Mouse (Mus musculus): ENCODE results near the gene Samd4b. TPM values are rescaled to one million over a fixed set of nuclear protein-coding genes. Genes with fewer than 3 reads are reported as not detected.

Samd4b gene
- polyA plus RNA-seq, 1 experiment = 25.2 TPM

DNA sequence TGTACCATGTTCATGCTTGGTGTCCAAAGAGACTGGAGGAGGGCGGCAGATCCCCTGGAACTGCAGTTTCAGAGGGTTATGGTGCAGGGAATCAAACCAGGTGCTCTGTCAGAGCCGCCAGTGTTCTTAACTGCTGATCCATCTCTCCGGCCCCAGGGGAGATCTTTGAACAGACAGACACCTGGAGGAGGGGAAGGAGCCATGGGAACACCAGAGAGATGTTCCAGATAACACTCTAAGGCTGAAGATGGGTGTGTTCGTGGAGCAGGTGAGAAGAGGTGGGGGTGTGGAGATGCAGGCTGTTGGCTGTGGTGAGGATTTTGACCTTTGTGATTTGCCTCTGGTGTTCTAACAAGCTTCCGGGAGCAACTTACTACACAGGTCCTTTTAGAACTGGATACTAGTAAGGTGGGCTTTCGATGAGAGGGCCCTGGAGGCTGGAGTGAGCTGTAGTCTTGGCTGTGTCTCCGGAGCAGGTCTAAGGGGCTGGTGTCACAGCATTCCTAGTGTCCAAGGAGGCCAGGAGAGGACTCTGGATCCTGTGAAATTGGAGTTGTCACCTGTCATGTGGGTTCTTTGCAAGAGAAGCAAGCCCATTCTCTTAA is 224.0 kb downstream of the Samd4b start:
- Histone ChIP-seq H3K4me3 (replicated peaks; ENCODE audit: control insufficient read depth, low read depth, low read length) (no peak overlapping the region), H3K27ac (ENCODE audit: control insufficient read depth, insufficient read depth, low read depth, low read length, poor library complexity) (peak overlapping the region; percentile 30; the same call in 1 of the 2 replicates), H3K4me1 (ENCODE audit: control insufficient read depth, insufficient read depth, low read length) (peaks cover 1% of the 10 kb centered on the region; the same call in 1 of the 2 replicates)
- 86% methylated on average over 7 of the region's 7 CpGs for WGBS
- no peak for TF ChIP-seq CTCF (IDR thresholded peaks at IDR 0.05; ENCODE audit: control insufficient read depth, insufficient read depth, low read length)
- TF ChIP-seq POLR2A (IDR thresholded peaks at IDR 0.05; ENCODE audit: borderline replicate concordance, control insufficient read depth, low read depth, low read length) = no peak

DNA sequence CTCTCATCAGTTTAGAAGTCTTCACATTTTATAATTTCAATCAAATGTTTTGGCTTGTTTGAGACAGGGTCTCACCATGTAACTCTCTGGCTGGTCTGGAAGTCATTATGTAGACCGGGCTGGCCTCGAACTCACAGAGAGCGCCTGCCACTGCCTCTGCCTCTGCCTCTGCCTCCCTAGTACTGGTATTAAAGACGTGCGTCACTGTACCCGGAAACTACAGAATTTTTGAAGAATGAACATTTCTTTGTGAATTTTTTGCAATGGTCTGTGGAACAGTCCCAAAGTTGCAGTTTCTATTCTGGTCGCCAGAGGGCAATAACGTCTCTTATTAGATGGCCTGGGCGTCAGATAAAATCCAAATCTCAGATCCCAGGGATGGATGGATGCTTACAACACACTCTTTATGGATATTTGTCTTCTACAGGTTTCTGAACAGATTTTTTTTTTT is 224.8 kb downstream of the Samd4b start:
- peak overlapping the region; percentile 77 for H3K27ac ChIP-seq (ENCODE audit: control insufficient read depth, insufficient read depth, low read depth, low read length, poor library complexity)
- H3K4me1 ChIP-seq (ENCODE audit: control insufficient read depth, insufficient read depth, low read length) = peaks cover 1% of the 10 kb centered on the region; the same call in 1 of the 2 replicates
- H3K4me3 ChIP-seq (replicated peaks; ENCODE audit: control insufficient read depth, low read depth, low read length) = peak overlapping the region; percentile 69
- WGBS = under 1% methylated on average over 9 of the region's 9 CpGs
- TF ChIP-seq CTCF (IDR thresholded peaks at IDR 0.05; ENCODE audit: control insufficient read depth, insufficient read depth, low read length) (no peak), POLR2A (IDR thresholded peaks at IDR 0.05; ENCODE audit: borderline replicate concordance, control insufficient read depth, low read depth, low read length) (no peak)

DNA sequence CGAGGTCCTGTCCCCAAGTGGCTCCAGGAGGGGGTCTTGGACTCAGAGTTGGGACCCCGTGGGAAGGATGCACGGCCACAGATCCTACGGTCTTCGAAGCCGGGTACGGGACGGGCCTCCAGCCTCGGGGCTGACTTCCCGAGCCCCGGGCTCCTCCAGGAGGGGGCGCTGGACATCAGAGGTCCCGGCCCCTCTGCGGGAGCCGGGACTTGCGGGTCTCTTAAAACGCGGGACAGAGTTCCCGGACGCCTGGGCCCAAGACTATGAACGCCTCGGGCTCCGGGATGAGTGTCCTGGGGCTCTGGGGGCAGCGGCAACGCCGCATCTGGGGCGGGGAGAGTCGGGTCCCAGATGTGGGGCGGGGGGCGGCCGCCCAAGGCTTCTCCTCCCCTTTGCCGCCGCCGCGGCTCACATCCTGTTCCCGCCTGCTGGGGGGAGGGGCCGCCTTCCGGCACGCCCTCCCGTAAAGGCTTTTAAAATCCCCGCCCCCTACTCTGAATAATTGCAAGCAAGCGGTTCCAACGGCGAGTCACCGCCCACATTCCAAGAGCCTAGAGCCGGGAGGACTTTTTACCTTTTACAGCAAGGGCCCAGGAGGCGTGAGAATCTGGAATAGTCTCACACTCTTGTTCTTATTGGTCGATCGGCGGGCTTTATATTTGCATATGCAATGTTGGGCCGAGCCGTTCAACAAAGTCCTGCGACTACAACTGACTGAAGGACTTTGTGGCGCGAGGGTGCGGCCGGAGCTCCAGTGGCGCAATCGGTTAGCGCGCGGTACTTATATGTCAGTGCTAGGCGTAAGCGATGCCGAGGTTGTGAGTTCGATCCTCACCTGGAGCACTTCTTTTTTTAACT is 225.5 kb downstream of the Samd4b start, which contains the start of gene Plekhg2:
Plekhg2 (minus strand) TSS at position 349 of the 858 bp plus-strand sequence.
- TF ChIP-seq POLR2A (IDR thresholded peaks at IDR 0.05; ENCODE audit: borderline replicate concordance, control insufficient read depth, low read depth, low read length) (peak; percentile 67; the same call in 1 of the 2 replicates), CTCF (IDR thresholded peaks at IDR 0.05; ENCODE audit: control insufficient read depth, insufficient read depth, low read length) (peak; percentile 43; the same call in 1 of the 2 replicates)
- peak within 1 kb of the TSS; percentile 70 for H3K4me3 ChIP-seq (replicated peaks; ENCODE audit: control insufficient read depth, low read depth, low read length)
- peaks cover 1% of the 10 kb centered on the region; the same call in 1 of the 2 replicates for H3K4me1 ChIP-seq (ENCODE audit: control insufficient read depth, insufficient read depth, low read length)
- peak within 1 kb of the TSS; percentile 77 for H3K27ac ChIP-seq (ENCODE audit: control insufficient read depth, insufficient read depth, low read depth, low read length, poor library complexity)
- under 1% methylated on average over 66 of the region's 66 CpGs for WGBS

DNA sequence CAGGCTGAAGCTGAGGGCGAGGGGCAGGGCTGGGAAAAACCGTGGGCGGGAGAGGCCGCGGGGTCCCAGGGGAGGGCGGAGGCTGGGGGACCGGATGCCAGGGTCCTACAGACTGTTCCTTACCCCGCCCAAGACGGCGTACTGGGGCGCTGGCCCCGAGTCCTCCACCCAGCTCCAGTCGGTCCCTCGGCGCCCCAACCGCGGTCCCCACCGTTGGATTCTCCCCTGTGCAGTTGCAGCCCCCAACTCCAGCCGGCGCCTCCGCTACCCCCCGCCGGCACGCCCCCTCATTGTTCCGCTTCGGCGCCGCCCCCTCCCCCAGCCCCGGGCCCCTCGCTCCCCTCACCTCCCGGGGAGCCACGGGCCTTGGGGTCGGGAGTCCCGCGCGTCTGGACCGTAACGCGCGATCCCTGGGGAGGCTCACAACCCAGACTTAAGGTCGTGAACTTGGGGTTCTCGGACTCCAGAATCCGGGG is 226.4 kb downstream of the Samd4b start:
- TF ChIP-seq POLR2A (IDR thresholded peaks at IDR 0.05; ENCODE audit: borderline replicate concordance, control insufficient read depth, low read depth, low read length) (no peak), CTCF (IDR thresholded peaks at IDR 0.05; ENCODE audit: control insufficient read depth, insufficient read depth, low read length) (no peak)
- WGBS = 2% methylated on average over 42 of the region's 43 CpGs
- Histone ChIP-seq H3K27ac (ENCODE audit: control insufficient read depth, insufficient read depth, low read depth, low read length, poor library complexity) (peak overlapping the region; percentile 77; the same call in 1 of the 2 replicates), H3K4me1 (ENCODE audit: control insufficient read depth, insufficient read depth, low read length) (peaks cover 1% of the 10 kb centered on the region; the same call in 1 of the 2 replicates), H3K4me3 (replicated peaks; ENCODE audit: control insufficient read depth, low read depth, low read length) (peak overlapping the region; percentile 70)

DNA sequence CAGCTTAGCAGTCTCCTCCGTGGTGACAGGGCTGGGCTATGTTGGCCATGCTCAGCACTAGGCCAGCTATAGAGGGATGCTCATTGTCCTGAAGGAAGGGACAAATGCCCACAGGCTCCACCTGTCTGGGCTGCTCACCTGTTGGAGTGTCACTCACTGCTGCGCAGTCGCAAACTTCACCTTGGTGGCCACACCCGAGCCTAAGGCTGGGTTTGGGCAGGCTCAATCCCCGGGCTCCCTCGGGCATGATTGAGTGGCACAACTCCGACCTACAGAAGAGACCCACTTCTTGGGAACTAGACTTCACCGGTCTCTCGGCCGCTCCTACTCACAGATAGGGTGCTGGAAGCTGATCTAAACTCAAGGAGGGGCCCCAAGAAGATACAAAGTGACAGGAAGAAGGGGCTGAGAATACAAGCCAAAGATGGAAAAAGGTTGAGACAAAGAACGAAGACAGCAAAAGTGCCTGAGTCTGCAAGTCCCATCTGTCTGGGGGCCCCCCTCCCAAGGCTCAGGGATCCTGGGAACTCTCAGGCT is 226.9 kb downstream of the Samd4b start:
- no peak for TF ChIP-seq POLR2A (IDR thresholded peaks at IDR 0.05; ENCODE audit: borderline replicate concordance, control insufficient read depth, low read depth, low read length)
- TF ChIP-seq CTCF (IDR thresholded peaks at IDR 0.05; ENCODE audit: control insufficient read depth, insufficient read depth, low read length) = no peak
- H3K4me1 ChIP-seq (ENCODE audit: control insufficient read depth, insufficient read depth, low read length) = peaks cover 1% of the 10 kb centered on the region; the same call in 1 of the 2 replicates
- 21% methylated on average over 11 of the region's 11 CpGs for WGBS
- H3K4me3 ChIP-seq (replicated peaks; ENCODE audit: control insufficient read depth, low read depth, low read length) = peak overlapping the region; percentile 12
- H3K27ac ChIP-seq (ENCODE audit: control insufficient read depth, insufficient read depth, low read depth, low read length, poor library complexity) = no peak overlapping the region

DNA sequence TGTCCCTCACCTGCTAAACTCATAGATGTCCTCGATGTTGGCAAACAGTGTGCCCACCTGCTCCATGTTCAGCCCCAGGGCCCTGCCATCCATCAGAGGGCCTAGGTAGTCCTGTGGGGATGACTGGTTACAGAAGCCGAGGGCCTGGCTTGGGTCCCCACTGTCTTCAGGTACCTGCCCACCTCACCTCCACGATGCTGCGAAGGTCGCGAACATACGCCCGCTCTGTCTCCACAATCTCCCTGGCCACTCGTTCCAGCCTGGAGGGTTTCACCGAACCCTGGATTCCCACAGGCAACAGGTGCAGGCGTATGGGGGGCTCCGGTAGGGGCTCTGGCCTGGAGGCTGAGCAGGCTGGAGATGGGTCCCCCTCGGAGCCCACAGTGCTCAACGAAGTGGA is 227.9 kb downstream of the Samd4b start:
- no peak overlapping the region for H3K27ac ChIP-seq (ENCODE audit: control insufficient read depth, insufficient read depth, low read depth, low read length, poor library complexity)
- 89% methylated on average over 14 of the region's 14 CpGs for WGBS
- H3K4me1 ChIP-seq (ENCODE audit: control insufficient read depth, insufficient read depth, low read length) = peaks cover 1% of the 10 kb centered on the region; the same call in 1 of the 2 replicates
- no peak overlapping the region for H3K4me3 ChIP-seq (replicated peaks; ENCODE audit: control insufficient read depth, low read depth, low read length)
- TF ChIP-seq CTCF (IDR thresholded peaks at IDR 0.05; ENCODE audit: control insufficient read depth, insufficient read depth, low read length) (no peak), POLR2A (IDR thresholded peaks at IDR 0.05; ENCODE audit: borderline replicate concordance, control insufficient read depth, low read depth, low read length) (no peak)

DNA sequence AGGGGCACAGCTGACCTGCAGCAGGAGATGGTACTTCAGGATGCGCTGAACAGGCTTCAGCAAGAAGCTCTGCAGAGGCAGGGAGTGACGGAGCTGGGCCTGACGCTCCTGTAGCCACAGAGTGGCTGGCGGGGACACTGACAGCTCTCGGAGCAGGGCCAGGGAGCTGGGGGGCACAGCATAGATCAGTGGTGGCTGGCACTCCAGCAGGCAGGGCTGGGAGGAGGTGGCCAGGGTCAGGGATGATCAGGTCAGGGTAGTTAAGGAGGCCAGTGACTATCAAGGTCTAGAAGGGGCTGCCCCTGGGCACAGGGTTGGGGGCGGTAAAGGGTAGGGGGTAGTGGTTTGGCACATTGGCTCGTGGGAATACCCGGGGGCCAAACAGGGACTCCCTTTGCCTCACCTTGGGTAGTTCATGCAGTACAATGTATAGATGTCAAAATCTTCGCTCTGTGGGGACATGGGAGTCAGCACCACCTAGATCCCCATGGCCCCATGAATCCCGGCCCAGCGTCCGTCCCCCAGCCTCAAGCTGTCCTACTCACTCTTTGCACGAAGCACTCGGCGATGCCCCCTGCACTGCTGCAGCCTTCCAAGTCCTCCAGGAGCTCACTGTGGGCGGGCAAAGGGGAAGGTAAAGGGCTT is 229.5 kb downstream of the Samd4b start:
- 86% methylated on average over 16 of the region's 16 CpGs for WGBS
- H3K27ac ChIP-seq (ENCODE audit: control insufficient read depth, insufficient read depth, low read depth, low read length, poor library complexity) = no peak overlapping the region
- H3K4me3 ChIP-seq (replicated peaks; ENCODE audit: control insufficient read depth, low read depth, low read length) = no peak overlapping the region
- TF ChIP-seq POLR2A (IDR thresholded peaks at IDR 0.05; ENCODE audit: borderline replicate concordance, control insufficient read depth, low read depth, low read length) = no peak; the same call in 1 of the 2 replicates
- no peak for TF ChIP-seq CTCF (IDR thresholded peaks at IDR 0.05; ENCODE audit: control insufficient read depth, insufficient read depth, low read length)
- H3K4me1 ChIP-seq (ENCODE audit: control insufficient read depth, insufficient read depth, low read length) = peaks cover 1% of the 10 kb centered on the region; the same call in 1 of the 2 replicates

Measured in bone marrow, adult 2 months (tissue).